Mouse (Mus musculus): ENCODE results near the gene Nkx6-2. TPM values are rescaled to one million over a fixed set of nuclear protein-coding genes. Genes with fewer than 3 reads are reported as not detected.
A peak's percentile ranks its signal among the peaks of the same experiment; 100 is the strongest.

Nkx6-2 gene
- total and polyA plus RNA-seq, 2 experiments from 2014 or later, result 0.19 TPM; not detected in 1

GRCm38 (mm10) chr7:139556331-139556730 is 26.3 kb downstream of the Nkx6-2 start:
- Histone ChIP-seq H3K9me3 (replicated peaks; ENCODE audit: control insufficient read depth, low read length) (no peaks in the 10 kb centered on the region), H3K27me3 (ENCODE audit: control insufficient read depth, insufficient read depth, low read length) (no peaks in the 10 kb centered on the region), H3K4me2 (ENCODE audit: low read depth, low read length) (no peak overlapping the region), H3K27ac (ENCODE audit: low read depth) (no peak overlapping the region), H3K36me3 (replicated peaks; ENCODE audit: control insufficient read depth, insufficient read depth, low read length) (peaks cover 33% of the 10 kb centered on the region), H3K4me1 (ENCODE audit: control insufficient read depth, insufficient read depth) (no peaks in the 10 kb centered on the region), H3K4me3 (ENCODE audit: low read depth, low read length) (no peak overlapping the region), H3K9ac (replicated peaks; ENCODE audit: low read depth, low read length) (no peak overlapping the region)
- no peak for DNase-seq (ENCODE audit: low spot score)
- 69% methylated on average over 5 of the region's 5 CpGs for WGBS
- ATAC-seq (ENCODE audit: insufficient read depth, low read depth), result no peak
- TF ChIP-seq CTCF (IDR thresholded peaks at IDR 0.05; ENCODE audit: low read depth) (no peak), EP300 (IDR thresholded peaks at IDR 0.05; ENCODE audit: low read depth) (no peak)

- Histone ChIP-seq H3K27me3 (ENCODE audit: control insufficient read depth, insufficient read depth, low read length) (no peaks in the 10 kb centered on the region), H3K9me3 (replicated peaks; ENCODE audit: control insufficient read depth, low read length) (no peaks in the 10 kb centered on the region), H3K27ac (ENCODE audit: low read depth) (no peak overlapping the region), H3K4me1 (ENCODE audit: control insufficient read depth, insufficient read depth) (no peaks in the 10 kb centered on the region), H3K36me3 (replicated peaks; ENCODE audit: control insufficient read depth, insufficient read depth, low read length) (peaks cover 20% of the 10 kb centered on the region), H3K4me2 (ENCODE audit: low read depth, low read length) (no peak overlapping the region), H3K9ac (replicated peaks; ENCODE audit: low read depth, low read length) (no peak overlapping the region), H3K4me3 (ENCODE audit: low read depth, low read length) (no peak overlapping the region)
- ATAC-seq (ENCODE audit: insufficient read depth, low read depth) (no peak), DNase-seq (ENCODE audit: low spot score) (no peak)
- no peak for TF ChIP-seq CTCF (IDR thresholded peaks at IDR 0.05; ENCODE audit: low read depth)
- TF ChIP-seq EP300 (IDR thresholded peaks at IDR 0.05; ENCODE audit: low read depth), result no peak
- 85% methylated on average over 2 of the region's 2 CpGs for WGBS
Observed at GRCm38 (mm10) chr7:139551519-139551918, 31.1 kb downstream of the Nkx6-2 start.

DNA sequence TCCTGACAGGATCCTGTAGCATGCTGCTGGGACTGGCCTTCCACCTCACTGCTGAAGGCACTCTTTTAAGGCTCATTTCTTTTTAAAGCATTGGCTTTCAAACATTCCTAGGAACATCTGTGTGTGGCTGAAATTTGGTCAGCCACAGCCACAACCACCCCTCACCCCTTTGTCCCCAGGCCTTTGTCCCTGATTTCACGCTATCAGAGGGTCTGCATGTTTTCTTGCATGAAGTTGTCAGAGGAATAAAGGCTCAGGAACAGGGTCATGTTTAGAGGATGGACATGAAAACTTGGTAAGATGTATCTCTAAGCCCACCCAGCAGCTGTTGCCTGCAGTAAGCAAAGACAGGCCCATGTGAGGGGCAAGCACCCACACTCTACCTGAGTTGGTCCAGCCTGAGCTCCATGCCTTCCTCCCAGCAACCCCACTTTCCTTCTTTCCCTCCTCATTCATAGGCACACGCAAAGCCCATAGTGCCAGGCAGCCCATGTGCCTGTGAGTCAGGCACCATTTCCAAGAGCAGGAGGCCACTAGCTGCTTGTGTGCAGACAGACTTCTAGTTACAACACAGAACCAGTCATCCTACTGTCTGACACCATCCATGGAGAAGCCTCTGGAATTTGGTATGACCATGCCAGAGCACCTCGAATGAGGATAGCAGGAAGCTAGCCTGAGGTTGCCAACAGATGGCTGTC is 32.4 kb downstream of the Nkx6-2 start:
- Histone ChIP-seq H3K27me3 (ENCODE audit: control insufficient read depth, insufficient read depth, low read length) (no peaks in the 10 kb centered on the region), H3K36me3 (replicated peaks; ENCODE audit: control insufficient read depth, insufficient read depth, low read length) (peaks cover 26% of the 10 kb centered on the region), H3K9me3 (replicated peaks; ENCODE audit: control insufficient read depth, low read length) (no peaks in the 10 kb centered on the region), H3K9ac (replicated peaks; ENCODE audit: low read depth, low read length) (no peak overlapping the region), H3K4me3 (ENCODE audit: low read depth, low read length) (no peak overlapping the region), H3K4me1 (ENCODE audit: control insufficient read depth, insufficient read depth) (no peaks in the 10 kb centered on the region), H3K27ac (ENCODE audit: low read depth) (no peak overlapping the region), H3K4me2 (ENCODE audit: low read depth, low read length) (no peak overlapping the region)
- TF ChIP-seq EP300 (IDR thresholded peaks at IDR 0.05; ENCODE audit: low read depth), result no peak
- TF ChIP-seq CTCF (IDR thresholded peaks at IDR 0.05; ENCODE audit: low read depth), result no peak
- 80% methylated on average over 3 of the region's 3 CpGs for WGBS
- ATAC-seq (ENCODE audit: insufficient read depth, low read depth), result no peak
- no peak for DNase-seq (ENCODE audit: low spot score)

DNA sequence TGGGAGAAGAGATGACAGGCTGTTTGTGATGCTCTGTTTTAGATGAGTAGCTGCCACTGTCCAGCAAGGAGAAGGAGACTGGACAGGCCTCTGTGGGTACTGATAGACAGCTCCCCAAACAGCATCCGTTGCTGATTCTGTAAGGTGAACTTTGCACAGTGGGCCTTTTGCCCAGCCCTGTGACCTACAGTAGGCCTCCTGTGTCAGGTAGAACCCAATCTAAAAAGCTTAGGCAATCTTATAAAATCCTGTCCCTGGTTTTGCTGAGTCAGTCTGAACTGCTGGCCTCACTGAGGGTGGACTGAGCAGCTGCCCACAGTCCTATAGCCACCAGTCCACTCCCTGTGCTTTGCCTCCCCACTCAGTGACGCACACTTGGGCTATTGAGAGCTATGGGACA is 35.3 kb downstream of the Nkx6-2 start:
- Histone ChIP-seq H3K9me3 (replicated peaks; ENCODE audit: control insufficient read depth, low read length) (no peaks in the 10 kb centered on the region), H3K4me3 (ENCODE audit: low read depth, low read length) (no peak overlapping the region), H3K4me1 (ENCODE audit: control insufficient read depth, insufficient read depth) (no peaks in the 10 kb centered on the region), H3K9ac (replicated peaks; ENCODE audit: low read depth, low read length) (no peak overlapping the region), H3K4me2 (ENCODE audit: low read depth, low read length) (no peak overlapping the region), H3K36me3 (replicated peaks; ENCODE audit: control insufficient read depth, insufficient read depth, low read length) (peaks cover 38% of the 10 kb centered on the region), H3K27ac (ENCODE audit: low read depth) (no peak overlapping the region), H3K27me3 (ENCODE audit: control insufficient read depth, insufficient read depth, low read length) (no peaks in the 10 kb centered on the region)
- DNase-seq (ENCODE audit: low spot score), result no peak
- 80% methylated on average over 2 of the region's 2 CpGs for WGBS
- no peak for TF ChIP-seq CTCF (IDR thresholded peaks at IDR 0.05; ENCODE audit: low read depth)
- TF ChIP-seq EP300 (IDR thresholded peaks at IDR 0.05; ENCODE audit: low read depth), result no peak
- ATAC-seq (ENCODE audit: insufficient read depth, low read depth), result no peak

DNA sequence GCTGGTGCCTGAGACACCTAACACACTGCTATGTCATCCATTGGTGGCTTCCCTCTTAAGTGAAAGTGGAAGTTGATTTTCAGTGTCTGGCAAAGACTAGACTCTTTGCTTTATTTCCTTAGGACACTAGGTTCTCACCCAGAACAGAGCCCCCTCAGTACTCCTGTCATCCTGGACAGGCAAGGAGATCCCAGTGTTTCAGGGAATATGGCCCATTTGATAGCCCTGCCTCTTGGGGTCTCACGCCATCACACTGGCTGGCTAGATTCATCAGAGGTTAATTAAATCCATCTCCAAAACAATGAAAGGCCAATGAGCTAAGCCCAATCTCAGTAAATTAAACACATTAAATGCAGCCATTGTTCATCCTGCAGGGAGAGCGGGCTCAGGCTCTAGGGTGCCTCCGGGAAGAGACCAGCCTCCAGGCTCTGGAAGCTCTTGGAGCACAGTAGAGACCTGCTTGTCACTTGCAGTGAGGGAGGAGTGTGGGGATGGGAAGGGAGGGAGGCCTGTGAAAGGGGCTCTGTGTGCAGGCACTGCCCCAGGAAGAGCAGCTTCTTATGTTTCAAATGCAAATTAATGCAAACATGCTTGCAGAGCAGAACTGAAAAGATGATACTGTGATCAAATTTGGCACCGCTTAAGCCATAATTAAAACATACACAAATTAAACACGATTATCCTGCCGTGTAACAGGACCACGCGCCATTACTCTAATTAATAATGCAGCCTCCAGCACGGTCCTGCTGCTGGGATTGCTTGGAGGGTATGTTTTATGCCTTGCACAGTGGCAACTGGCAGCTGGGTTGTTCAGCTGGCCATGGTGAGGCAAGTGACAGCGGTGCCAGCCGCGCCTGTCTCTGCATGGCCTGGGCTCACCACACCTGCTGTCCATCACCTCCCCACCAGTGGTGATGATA is 37.6 kb downstream of the Nkx6-2 start:
- Histone ChIP-seq H3K9ac (replicated peaks; ENCODE audit: low read depth, low read length) (no peak overlapping the region), H3K4me1 (ENCODE audit: control insufficient read depth, insufficient read depth) (no peaks in the 10 kb centered on the region), H3K27ac (ENCODE audit: low read depth) (no peak overlapping the region), H3K36me3 (replicated peaks; ENCODE audit: control insufficient read depth, insufficient read depth, low read length) (peaks cover 47% of the 10 kb centered on the region), H3K4me3 (ENCODE audit: low read depth, low read length) (no peak overlapping the region), H3K4me2 (ENCODE audit: low read depth, low read length) (no peak overlapping the region), H3K27me3 (ENCODE audit: control insufficient read depth, insufficient read depth, low read length) (no peaks in the 10 kb centered on the region), H3K9me3 (replicated peaks; ENCODE audit: control insufficient read depth, low read length) (no peaks in the 10 kb centered on the region)
- ATAC-seq (ENCODE audit: insufficient read depth, low read depth) (peak; percentile 40; the same call in 1 of the 2 replicates), DNase-seq (ENCODE audit: low spot score) (no peak)
- TF ChIP-seq EP300 (IDR thresholded peaks at IDR 0.05; ENCODE audit: low read depth), result no peak
- 57% methylated on average over 12 of the region's 12 CpGs for WGBS
